Mouse (Mus musculus) heart, embryonic 10.5 days (tissue): ENCODE measurements around the gene Mctp2. TPM values are rescaled to one million over a fixed set of nuclear protein-coding genes. Genes with fewer than 3 reads are reported as not detected.

Experiments used
- DNase-seq: peaks from one replicate; pipeline ENCODE4 v3.0.0-alpha.2; 2017; ENCODE audit warnings: low spot score
- H3K27ac ChIP-seq: fragments of 300-500 bp; sonication (generic); 2 replicates; pipeline ENCODE4 v1.5.1; 2016; ENCODE audit warnings: mild to moderate bottlenecking
- H3K27me3 ChIP-seq: fragments of 300-500 bp; sonication (generic); 2 replicates; pipeline ENCODE4 v1.6.1; 2016; ENCODE audit warnings: mild to moderate bottlenecking; ENCODE audit not compliant: poor library complexity, insufficient read depth, severe bottlenecking
- H3K36me3 ChIP-seq: fragments of 300-500 bp; sonication (generic); 2 replicates; pipeline ENCODE4 v1.6.1; 2016; ENCODE audit warnings: mild to moderate bottlenecking, moderate library complexity
- H3K4me1 ChIP-seq: fragments of 300-500 bp; sonication (generic); 2 replicates; pipeline ENCODE4 v1.6.1; 2016; ENCODE audit warnings: mild to moderate bottlenecking
- H3K4me3 ChIP-seq: fragments of 300-500 bp; sonication (generic); 2 replicates; pipeline ENCODE4 v1.5.1; 2016; ENCODE audit warnings: mild to moderate bottlenecking, moderate library complexity
- H3K9me3 ChIP-seq: fragments of 300-500 bp; sonication (generic); 2 replicates; pipeline ENCODE4 v1.6.1; 2016; ENCODE audit warnings: mild to moderate bottlenecking, moderate library complexity
- WGBS: fragments of 180-500 bp; shearing (Covaris S2); methylation state at CpG from one replicate; pipeline ENCODE4 v1.1.7; 2016; 5-methylcytosine and 5-hydroxymethylcytosine counted together
- polyA plus RNA-seq: library from polyadenylated mRNA; unstranded; fragments of >200 nt; fragmentation: Nextera tagmentation; extraction: Ambion mirVana; gene quantifications from 2 replicates; pipeline ENCODE4 v1.2.1, GENCODE M21; 2016

The Mctp2 gene
- polyA plus RNA-seq, 1 experiment from 2014 or later, result 0.36 TPM

- Histone ChIP-seq H3K4me3 (no peak overlapping the region), H3K9me3 (no peaks in the 10 kb centered on the region), H3K27me3 (no peaks in the 10 kb centered on the region), H3K27ac (no peak overlapping the region), H3K4me1 (no peaks in the 10 kb centered on the region), H3K36me3 (no peaks in the 10 kb centered on the region)
- 73% methylated on average over 5 of the region's 5 CpGs for WGBS
- no peak for DNase-seq
These were observed 97.1 kb downstream of the Mctp2 start for GRCm38 (mm10) chr7:72209296-72209695.

GRCm38 (mm10) chr7:72206841-72207240 lies 99.6 kb downstream of the Mctp2 start:
- H3K27me3 ChIP-seq, result no peaks in the 10 kb centered on the region
- no peaks in the 10 kb centered on the region for H3K4me1 ChIP-seq
- no peaks in the 10 kb centered on the region for H3K36me3 ChIP-seq
- H3K9me3 ChIP-seq, result no peaks in the 10 kb centered on the region
- DNase-seq, result no peak
- 68% methylated on average over 6 of the region's 6 CpGs for WGBS
- no peak overlapping the region for H3K27ac ChIP-seq
- no peak overlapping the region for H3K4me3 ChIP-seq

GRCm38 (mm10) chr7:72195709-72196108 lies 110.7 kb downstream of the Mctp2 start:
- Histone ChIP-seq H3K4me3 (no peak overlapping the region), H3K27me3 (no peaks in the 10 kb centered on the region), H3K4me1 (no peaks in the 10 kb centered on the region), H3K27ac (no peak overlapping the region), H3K9me3 (no peaks in the 10 kb centered on the region), H3K36me3 (no peaks in the 10 kb centered on the region)
- 69% methylated on average over 1 of the region's 1 CpGs for WGBS
- no peak for DNase-seq

- Histone ChIP-seq H3K4me3 (no peak overlapping the region), H3K9me3 (no peaks in the 10 kb centered on the region), H3K27ac (no peak overlapping the region), H3K36me3 (no peaks in the 10 kb centered on the region), H3K27me3 (no peaks in the 10 kb centered on the region), H3K4me1 (no peaks in the 10 kb centered on the region)
- no peak for DNase-seq
- 68% methylated on average over 1 of the region's 1 CpGs for WGBS
These were observed 113.1 kb downstream of the Mctp2 start for GRCm38 (mm10) chr7:72193304-72193703.

- no peak for DNase-seq
- Histone ChIP-seq H3K4me1 (no peaks in the 10 kb centered on the region), H3K27ac (no peak overlapping the region), H3K9me3 (no peaks in the 10 kb centered on the region), H3K36me3 (no peaks in the 10 kb centered on the region), H3K4me3 (no peak overlapping the region), H3K27me3 (no peaks in the 10 kb centered on the region)
- 82% methylated on average over 5 of the region's 5 CpGs for WGBS
These were observed 124.8 kb downstream of the Mctp2 start for GRCm38 (mm10) chr7:72181651-72182050.

GRCm38 (mm10) chr7:72169320-72169719 lies 137.1 kb downstream of the Mctp2 start:
- Histone ChIP-seq H3K4me1 (no peaks in the 10 kb centered on the region), H3K27ac (no peak overlapping the region), H3K36me3 (no peaks in the 10 kb centered on the region), H3K4me3 (no peak overlapping the region), H3K9me3 (no peaks in the 10 kb centered on the region), H3K27me3 (no peaks in the 10 kb centered on the region)
- DNase-seq, result no peak
- WGBS, result 74% methylated on average over 2 of the region's 2 CpGs

GRCm38 (mm10) chr7:72165726-72166701 lies 140.4 kb downstream of the Mctp2 start:
- Histone ChIP-seq H3K4me3 (no peak overlapping the region), H3K27me3 (no peaks in the 10 kb centered on the region), H3K4me1 (no peaks in the 10 kb centered on the region), H3K27ac (no peak overlapping the region), H3K36me3 (no peaks in the 10 kb centered on the region), H3K9me3 (no peaks in the 10 kb centered on the region)
- no peak for DNase-seq
- 77% methylated on average over 13 of the region's 13 CpGs for WGBS

GRCm38 (mm10) chr7:72162256-72162655 lies 144.2 kb downstream of the Mctp2 start:
- Histone ChIP-seq H3K27me3 (no peaks in the 10 kb centered on the region), H3K27ac (no peak overlapping the region), H3K36me3 (no peaks in the 10 kb centered on the region), H3K4me1 (no peaks in the 10 kb centered on the region), H3K9me3 (no peaks in the 10 kb centered on the region), H3K4me3 (no peak overlapping the region)
- 41% methylated on average over 1 of the region's 1 CpGs for WGBS
- DNase-seq, result no peak

GRCm38 (mm10) chr7:72159513-72160063 lies 146.8 kb downstream of the Mctp2 start:
- 64% methylated on average over 4 of the region's 4 CpGs for WGBS

GRCm38 (mm10) chr7:72150799-72151708 lies 155.4 kb downstream of the Mctp2 start:
- DNase-seq, result no peak
- H3K4me3 ChIP-seq, result no peak overlapping the region
- no peaks in the 10 kb centered on the region for H3K36me3 ChIP-seq
- no peaks in the 10 kb centered on the region for H3K27me3 ChIP-seq
- H3K27ac ChIP-seq, result no peak overlapping the region
- H3K9me3 ChIP-seq, result no peaks in the 10 kb centered on the region
- 71% methylated on average over 7 of the region's 7 CpGs for WGBS
- no peaks in the 10 kb centered on the region for H3K4me1 ChIP-seq

More at GRCm38 (mm10) chr7:72159513-72160063, 146.8 kb downstream of the Mctp2 start:
- no peak for DNase-seq
- Histone ChIP-seq H3K27me3 (no peaks in the 10 kb centered on the region), H3K27ac (no peak overlapping the region), H3K4me3 (no peak overlapping the region), H3K4me1 (no peaks in the 10 kb centered on the region), H3K9me3 (no peaks in the 10 kb centered on the region), H3K36me3 (no peaks in the 10 kb centered on the region)

GRCm38 (mm10) chr7:72149073-72149472 lies 157.3 kb downstream of the Mctp2 start:
- no peaks in the 10 kb centered on the region for H3K27me3 ChIP-seq
- WGBS, result 25% methylated on average over 3 of the region's 3 CpGs
- H3K4me3 ChIP-seq, result no peak overlapping the region
- H3K36me3 ChIP-seq, result no peaks in the 10 kb centered on the region
- H3K9me3 ChIP-seq, result no peaks in the 10 kb centered on the region
- H3K27ac ChIP-seq, result no peak overlapping the region
- DNase-seq, result no peak
- no peaks in the 10 kb centered on the region for H3K4me1 ChIP-seq

GRCm38 (mm10) chr7:72146849-72147248 lies 159.6 kb downstream of the Mctp2 start:
- H3K4me1 ChIP-seq, result no peaks in the 10 kb centered on the region
- no peak for DNase-seq
- H3K27ac ChIP-seq, result no peak overlapping the region
- H3K4me3 ChIP-seq, result no peak overlapping the region
- H3K27me3 ChIP-seq, result no peaks in the 10 kb centered on the region
- H3K9me3 ChIP-seq, result no peaks in the 10 kb centered on the region
- H3K36me3 ChIP-seq, result no peaks in the 10 kb centered on the region
